Mouse (Mus musculus) kidney, embryonic 14.5 days (tissue): ENCODE measurements around the gene Klk4. TPM values are rescaled to one million over a fixed set of nuclear protein-coding genes. Genes with fewer than 3 reads are reported as not detected.

ENCODE experiments used
- ATAC-seq: fragments of 200-750 bp; cut with Nextera tagmentation; 2 replicates; pipeline ENCODE4 v1.8.0; 2017; ENCODE audit warnings: moderate number of reproducible peaks, mild to moderate bottlenecking, moderate TSS enrichment, moderate library complexity; ENCODE audit not compliant: low FRiP score, low TSS enrichment
- H3K27ac ChIP-seq: fragments of 300-500 bp; sonication (generic); 2 replicates; pipeline ENCODE4 v1.5.1; 2014; ENCODE audit warnings: low read depth, mild to moderate bottlenecking, low read length, moderate library complexity, mixed read lengths
- H3K27me3 ChIP-seq: fragments of 300-500 bp; sonication (generic); 2 replicates; pipeline ENCODE4 v1.6.1; 2014; ENCODE audit warnings: mild to moderate bottlenecking, low read length; ENCODE audit not compliant: control insufficient read depth, insufficient read depth
- H3K36me3 ChIP-seq: fragments of 300-500 bp; sonication (generic); 2 replicates; pipeline ENCODE4 v1.6.1; 2014; ENCODE audit warnings: low read length, mixed read lengths; ENCODE audit not compliant: control insufficient read depth, insufficient read depth
- H3K4me1 ChIP-seq: fragments of 300-500 bp; sonication (generic); 2 replicates; pipeline ENCODE4 v1.6.1; 2014; ENCODE audit warnings: low read length, mixed read lengths; ENCODE audit not compliant: control insufficient read depth, insufficient read depth
- H3K4me2 ChIP-seq: fragments of 300-500 bp; sonication (generic); replicated peaks from 2 replicates; pipeline ENCODE4 v1.6.1; 2014; ENCODE audit warnings: low read depth, mild to moderate bottlenecking, low read length
- H3K4me3 ChIP-seq: fragments of 300-500 bp; sonication (generic); 2 replicates; pipeline ENCODE4 v1.5.1; 2014; ENCODE audit warnings: mild to moderate bottlenecking, low read length
- H3K9ac ChIP-seq: fragments of 300-500 bp; sonication (generic); 2 replicates; pipeline ENCODE4 v1.6.1; 2014; ENCODE audit warnings: low read depth, mild to moderate bottlenecking, low read length, moderate library complexity
- H3K9me3 ChIP-seq: fragments of 300-500 bp; sonication (generic); 2 replicates; pipeline ENCODE4 v1.6.1; 2016; ENCODE audit warnings: low read length; ENCODE audit not compliant: control insufficient read depth
- WGBS: fragments of 180-500 bp; shearing (Covaris S2); extraction: QIAGEN DNeasy Blood & Tissue Kit; methylation state at CpG from one replicate; pipeline ENCODE4 v1.1.7; 2014; 5-methylcytosine and 5-hydroxymethylcytosine counted together
- polyA plus RNA-seq: library from polyadenylated mRNA; unstranded; fragments of >200 nt; fragmentation: Nextera tagmentation; extraction: Ambion mirVana; gene quantifications from 2 replicates; pipeline ENCODE4 v1.2.1, GENCODE M21; 2014

Gene Klk4
- polyA plus RNA-seq, 1 experiment from 2014 or later = 0.28 TPM

DNA sequence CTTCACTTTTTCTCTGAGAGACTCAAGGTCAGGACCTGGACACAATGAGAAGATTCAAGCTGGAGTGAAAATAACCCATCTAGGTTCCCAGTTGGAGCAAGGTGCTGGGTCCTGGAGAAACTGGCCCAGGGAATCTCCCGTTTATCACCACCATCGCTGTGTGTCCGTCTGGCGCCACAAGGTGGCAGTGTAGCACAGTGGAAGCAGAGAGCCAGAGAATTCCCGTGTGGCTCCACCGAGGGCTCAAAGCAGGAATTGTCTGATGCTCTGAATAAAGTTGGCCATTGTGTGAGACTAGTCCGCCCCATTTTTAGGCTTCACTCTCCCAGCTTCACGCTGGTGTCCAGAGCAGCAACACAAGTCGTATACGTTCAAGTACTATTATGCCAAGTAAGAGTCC, 7.7 kb upstream of the Klk4 start:
- H3K4me2 ChIP-seq = no peak overlapping the region
- peak; percentile 63 for ATAC-seq
- no peaks in the 10 kb centered on the region for H3K4me1 ChIP-seq
- no peak overlapping the region for H3K9ac ChIP-seq
- H3K9me3 ChIP-seq = no peaks in the 10 kb centered on the region
- 8% methylated on average over 10 of the region's 10 CpGs for WGBS
- H3K4me3 ChIP-seq = no peak overlapping the region
- no peaks in the 10 kb centered on the region for H3K27me3 ChIP-seq
- no peak overlapping the region for H3K27ac ChIP-seq
- no peaks in the 10 kb centered on the region for H3K36me3 ChIP-seq

DNA sequence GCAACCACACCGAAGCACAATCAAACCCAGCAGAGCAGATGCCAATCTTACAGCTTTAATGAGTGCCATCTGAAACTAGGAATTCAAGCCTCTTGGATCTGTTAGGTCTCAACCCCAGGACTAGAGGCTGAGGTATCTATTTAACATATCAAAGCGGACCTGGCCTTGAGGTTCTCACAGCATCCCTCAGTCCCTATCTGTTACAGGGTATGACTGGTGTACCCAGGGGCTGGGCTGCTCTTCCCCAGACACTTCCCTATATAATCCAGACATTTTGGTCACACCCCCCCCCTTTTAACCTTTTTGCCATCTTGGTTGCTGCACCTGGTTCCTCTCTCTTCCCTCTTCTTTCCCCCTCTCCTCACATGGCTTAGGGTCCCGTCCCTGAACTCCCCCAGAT, 7.3 kb upstream of the Klk4 start:
- no peak overlapping the region for H3K9ac ChIP-seq
- WGBS = 80% methylated on average over 3 of the region's 3 CpGs

DNA sequence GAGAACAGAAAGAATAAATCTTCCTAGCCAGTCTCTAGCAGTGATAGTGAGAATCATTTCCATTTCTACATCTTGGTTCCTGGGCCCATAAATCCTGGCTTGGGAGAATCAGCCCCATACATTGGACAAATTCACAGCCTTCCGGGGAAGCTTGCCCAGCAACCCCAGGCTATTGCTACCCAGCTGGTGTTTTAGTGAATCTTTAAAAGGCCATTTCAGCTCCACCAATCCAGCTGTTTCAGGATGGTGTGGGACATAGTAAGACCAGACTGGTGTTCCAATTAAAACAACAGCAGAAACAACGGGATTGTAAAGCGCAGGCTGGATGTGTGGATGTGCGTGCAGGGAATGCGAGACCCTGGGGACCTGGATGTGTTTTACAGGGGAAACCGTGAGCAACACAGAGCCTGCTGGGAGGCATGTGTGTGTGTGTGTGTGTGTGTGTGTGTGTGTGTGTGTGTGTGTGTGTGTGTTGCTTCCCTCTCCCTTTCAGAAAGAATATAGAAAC, 6.0 kb upstream of the Klk4 start:
- Histone ChIP-seq H3K9me3 (no peaks in the 10 kb centered on the region), H3K27ac (no peak overlapping the region), H3K36me3 (no peaks in the 10 kb centered on the region), H3K4me3 (no peak overlapping the region), H3K9ac (no peak overlapping the region), H3K4me1 (no peaks in the 10 kb centered on the region), H3K27me3 (no peaks in the 10 kb centered on the region), H3K4me2 (no peak overlapping the region)
- ATAC-seq = no peak
- WGBS = 80% methylated on average over 6 of the region's 6 CpGs

More for the DNA sequence above, 7.3 kb upstream of the Klk4 start:
- no peak overlapping the region for H3K4me2 ChIP-seq
- H3K36me3 ChIP-seq = no peaks in the 10 kb centered on the region
- no peak overlapping the region for H3K27ac ChIP-seq
- no peak for ATAC-seq
- H3K4me3 ChIP-seq = no peak overlapping the region
- no peaks in the 10 kb centered on the region for H3K27me3 ChIP-seq
- H3K4me1 ChIP-seq = no peaks in the 10 kb centered on the region
- no peaks in the 10 kb centered on the region for H3K9me3 ChIP-seq

DNA sequence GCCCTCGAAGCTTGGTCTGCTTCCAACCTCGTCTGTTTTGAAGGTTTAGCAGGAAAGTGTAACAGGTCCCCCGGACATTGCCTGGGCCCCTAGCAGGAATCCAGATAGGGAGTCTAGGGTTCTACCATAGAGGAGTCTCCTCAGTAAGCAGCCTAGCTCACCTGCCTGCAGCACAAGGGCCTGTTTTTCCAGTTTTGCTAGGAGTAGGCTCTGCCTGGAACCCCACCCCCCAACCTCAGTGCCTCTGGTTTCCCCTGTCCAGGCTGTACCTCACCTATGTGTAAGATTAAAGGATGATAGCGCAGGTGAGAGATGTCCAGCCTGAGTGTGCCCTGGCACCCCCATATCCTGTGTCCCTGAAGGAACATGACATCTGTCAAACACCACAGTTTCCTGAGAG, 4.5 kb upstream of the Klk4 start:
- WGBS = 69% methylated on average over 4 of the region's 4 CpGs
- Histone ChIP-seq H3K4me3 (no peak overlapping the region), H3K9ac (no peak overlapping the region), H3K4me2 (no peak overlapping the region), H3K4me1 (no peaks in the 10 kb centered on the region), H3K27ac (no peak overlapping the region), H3K36me3 (no peaks in the 10 kb centered on the region), H3K9me3 (no peaks in the 10 kb centered on the region), H3K27me3 (no peaks in the 10 kb centered on the region)
- no peak for ATAC-seq

DNA sequence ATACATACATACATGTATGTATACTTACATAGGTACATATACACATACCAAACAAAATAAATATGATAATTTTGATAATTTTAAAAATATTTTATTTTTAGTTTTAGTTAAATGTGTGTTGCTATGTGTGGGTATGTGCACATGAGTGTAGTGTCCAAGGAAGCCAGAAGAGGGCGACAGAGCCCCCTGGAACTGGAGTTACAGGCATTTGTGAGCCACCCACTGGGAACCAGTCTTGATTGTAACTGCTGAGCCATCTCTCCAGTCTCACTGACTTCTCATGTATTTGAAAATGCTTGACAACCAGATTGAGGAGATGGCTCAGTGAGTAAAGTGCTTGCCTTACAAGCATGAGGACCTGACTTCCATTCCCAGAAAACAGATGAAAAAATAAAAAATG, 2.7 kb upstream of the Klk4 start:
- Histone ChIP-seq H3K27me3 (no peaks in the 10 kb centered on the region), H3K4me2 (no peak overlapping the region), H3K36me3 (no peaks in the 10 kb centered on the region), H3K9ac (no peak overlapping the region), H3K4me3 (no peak overlapping the region), H3K27ac (no peak overlapping the region), H3K9me3 (no peaks in the 10 kb centered on the region), H3K4me1 (no peaks in the 10 kb centered on the region)
- no peak for ATAC-seq
- WGBS = 35% methylated on average over 1 of the region's 1 CpGs

DNA sequence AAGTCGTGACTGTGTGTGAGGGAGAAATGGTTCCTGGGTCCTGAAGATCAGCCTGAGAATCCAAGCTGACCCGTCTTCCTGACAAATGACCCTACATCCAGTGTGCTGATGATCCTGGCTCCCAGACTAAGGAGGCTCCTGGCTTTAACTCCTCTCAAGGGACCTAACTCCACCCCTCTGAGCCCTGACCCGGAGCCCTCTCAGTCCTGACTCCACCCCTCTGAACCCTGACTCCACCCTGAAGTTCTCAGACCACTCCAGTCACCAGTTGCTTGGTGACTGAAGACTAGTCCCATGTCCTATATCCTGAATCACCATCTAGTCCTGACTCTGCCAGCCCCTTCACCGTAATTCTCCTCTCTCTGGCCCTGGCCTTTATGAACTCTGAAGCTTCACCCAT, 1.4 kb downstream of the Klk4 start:
- H3K36me3 ChIP-seq = no peaks in the 10 kb centered on the region
- 17% methylated on average over 4 of the region's 4 CpGs for WGBS
- no peak overlapping the region for H3K4me2 ChIP-seq
- no peak overlapping the region for H3K9ac ChIP-seq
- no peaks in the 10 kb centered on the region for H3K27me3 ChIP-seq
- ATAC-seq = 0 out of 2 replicates have a peak, but pooled peaks have one; percentile 24
- no peak overlapping the region for H3K27ac ChIP-seq
- no peaks in the 10 kb centered on the region for H3K4me1 ChIP-seq
- no peak overlapping the region for H3K4me3 ChIP-seq
- H3K9me3 ChIP-seq = no peaks in the 10 kb centered on the region

DNA sequence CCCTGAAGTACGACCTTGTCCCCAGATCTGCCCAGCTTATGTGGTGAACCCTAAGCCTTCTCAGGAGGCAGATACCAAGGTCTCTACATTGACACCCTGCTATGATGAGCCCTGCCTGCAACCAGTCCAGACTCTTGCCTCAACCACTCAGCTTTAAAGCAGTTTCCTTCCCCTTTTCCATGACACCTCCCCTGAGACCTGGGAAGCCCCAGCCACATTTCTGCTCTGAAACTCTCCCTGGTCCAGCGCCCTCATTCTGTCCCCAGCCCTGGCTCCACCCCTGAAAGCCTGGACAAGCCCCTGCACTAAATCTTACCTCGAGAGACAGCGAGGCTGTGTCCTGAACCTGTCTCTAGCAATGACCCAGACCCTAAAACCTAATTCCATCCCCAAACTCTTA, 1.9 kb downstream of the Klk4 start:
- no peaks in the 10 kb centered on the region for H3K36me3 ChIP-seq
- no peaks in the 10 kb centered on the region for H3K27me3 ChIP-seq
- WGBS = 16% methylated on average over 4 of the region's 4 CpGs
- no peaks in the 10 kb centered on the region for H3K4me1 ChIP-seq
- no peak overlapping the region for H3K4me2 ChIP-seq
- ATAC-seq = no peak
- no peak overlapping the region for H3K4me3 ChIP-seq
- no peaks in the 10 kb centered on the region for H3K9me3 ChIP-seq
- no peak overlapping the region for H3K27ac ChIP-seq
- no peak overlapping the region for H3K9ac ChIP-seq

DNA sequence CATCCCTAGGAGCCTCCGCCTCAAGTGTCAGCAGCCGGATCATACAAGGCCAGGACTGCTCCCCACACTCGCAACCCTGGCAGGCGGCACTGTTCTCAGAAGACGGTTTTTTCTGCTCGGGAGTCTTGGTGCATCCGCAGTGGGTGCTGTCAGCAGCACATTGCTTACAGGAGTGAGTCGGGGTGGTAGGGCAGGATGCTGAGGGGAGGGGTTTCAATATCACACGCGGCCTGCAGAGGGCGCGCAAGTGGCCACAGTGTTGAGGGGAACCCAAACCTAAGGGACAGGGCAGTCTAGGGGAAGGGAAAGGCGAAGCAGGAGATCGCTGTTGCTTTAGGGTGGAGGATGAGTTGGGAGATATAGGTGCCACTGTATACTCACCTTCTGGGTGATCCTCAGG, 2.6 kb downstream of the Klk4 start:
- H3K9ac ChIP-seq = no peak overlapping the region; the same call in 1 of the 2 replicates
- H3K27ac ChIP-seq = no peak overlapping the region
- no peaks in the 10 kb centered on the region for H3K27me3 ChIP-seq
- H3K4me3 ChIP-seq = no peak overlapping the region
- 11% methylated on average over 14 of the region's 14 CpGs for whole genome bisulfite sequencing
- no peaks in the 10 kb centered on the region for H3K4me1 ChIP-seq
- no peak overlapping the region for H3K4me2 ChIP-seq
- ATAC-seq = peak; percentile 51
- H3K9me3 ChIP-seq = no peaks in the 10 kb centered on the region
- no peaks in the 10 kb centered on the region for H3K36me3 ChIP-seq

DNA sequence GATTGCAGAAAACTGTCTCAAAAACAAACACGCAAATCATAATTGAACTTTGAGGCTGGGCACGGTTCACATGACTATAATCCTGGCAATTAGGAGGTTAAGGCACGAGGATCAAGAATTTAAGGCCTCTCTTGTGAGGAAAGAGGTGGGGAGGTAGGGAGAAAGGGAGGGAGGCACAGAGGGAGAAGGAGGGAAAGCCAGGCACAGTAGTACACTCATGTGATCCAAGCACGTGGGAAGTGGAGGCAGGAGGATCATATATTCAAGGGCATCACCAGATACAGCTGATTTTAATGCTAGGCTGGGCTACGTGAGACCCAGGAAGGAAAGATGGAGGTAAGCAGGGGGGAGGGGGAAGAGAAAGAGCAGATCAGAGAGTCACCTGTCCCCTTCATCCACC, 10.4 kb downstream of the Klk4 start:
- no peak overlapping the region for H3K27ac ChIP-seq
- H3K4me1 ChIP-seq = no peaks in the 10 kb centered on the region
- H3K36me3 ChIP-seq = no peaks in the 10 kb centered on the region
- no peak overlapping the region for H3K4me3 ChIP-seq
- H3K27me3 ChIP-seq = no peaks in the 10 kb centered on the region
- ATAC-seq = no peak
- WGBS = 60% methylated on average over 5 of the region's 5 CpGs
- no peaks in the 10 kb centered on the region for H3K9me3 ChIP-seq
- no peak overlapping the region for H3K9ac ChIP-seq
- H3K4me2 ChIP-seq = no peak overlapping the region
